Comparison of ENCODE assay signal across 21 mouse cellular contexts in the genomic region with DNA sequence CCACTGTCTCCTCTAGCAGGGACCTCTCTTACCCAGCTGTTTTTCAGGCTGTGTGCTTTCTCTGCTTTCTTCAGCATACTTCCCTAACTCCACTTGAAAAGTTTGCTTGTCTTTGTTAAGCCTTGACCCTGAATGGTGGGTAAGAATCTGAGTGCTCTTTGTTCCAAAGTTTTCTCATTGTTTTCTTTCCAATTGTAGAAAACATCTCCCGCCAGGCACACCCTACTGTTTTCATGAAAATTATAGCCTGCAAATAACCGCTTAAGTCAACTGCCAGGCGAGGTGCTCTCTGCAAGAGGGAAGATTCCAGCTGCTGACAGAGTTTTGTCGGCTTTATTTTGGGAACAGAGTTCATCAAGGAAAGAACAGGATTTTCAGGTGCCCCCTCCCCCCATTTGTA. TPM values are rescaled to one million over a fixed set of nuclear protein-coding genes. Genes with fewer than 3 reads are reported as not detected.
"Had no signal": no experiment of that assay in that cellular context is flagged by ENCODE, and none has a peak within 500 bp of the region (broad histone marks: within the 10 kb centered on the region; RNA-seq: fewer than 3 reads in every experiment).

No protein-coding gene starts in this region.

- ATAC-seq: midbrain, embryonic 13.5 days; midbrain, embryonic 15.5 days had no signal

- H3K4me1 ChIP-seq: midbrain, embryonic 13.5 days; midbrain, embryonic 15.5 days; neural tube, embryonic 13.5 days; neural tube, embryonic 15.5 days had no signal

- H3K4me2 ChIP-seq: lung, embryonic 14.5 days; midbrain, embryonic 11.5 days; midbrain, embryonic 13.5 days; midbrain, embryonic 15.5 days; neural tube, embryonic 13.5 days; neural tube, embryonic 15.5 days; stomach, embryonic 15.5 days had no signal

- H3K4me3 ChIP-seq: midbrain, embryonic 13.5 days; midbrain, embryonic 15.5 days; myocyte; neural tube, embryonic 13.5 days; neural tube, embryonic 15.5 days; stomach, embryonic 15.5 days had no signal

- DNase-seq: lung, adult 18-20 months; lung, embryonic 14.5 days; lung, postnatal 10 days; lung, postnatal 4 days; right cerebral cortex, postnatal 14 days; thymus, adult 2 months; thymus, postnatal 25 days; thymus, postnatal 4 days had no signal

- H3K9ac ChIP-seq: lung, embryonic 14.5 days; midbrain, embryonic 13.5 days; midbrain, embryonic 15.5 days; neural tube, embryonic 13.5 days; neural tube, embryonic 15.5 days; stomach, embryonic 15.5 days had no signal

- H3K27ac ChIP-seq: midbrain, embryonic 13.5 days; midbrain, embryonic 15.5 days; neural tube, embryonic 13.5 days; neural tube, embryonic 15.5 days; stomach, embryonic 15.5 days; stomach, postnatal 0 days had no signal

- H3K36me3 ChIP-seq: midbrain, embryonic 13.5 days; midbrain, embryonic 15.5 days; neural tube, embryonic 13.5 days; neural tube, embryonic 15.5 days; stomach, embryonic 15.5 days had no signal

- H3K9me3 ChIP-seq: midbrain, embryonic 13.5 days; midbrain, embryonic 15.5 days; neural tube, embryonic 13.5 days; neural tube, embryonic 15.5 days; stomach, embryonic 15.5 days had no signal

- H3K27me3 ChIP-seq: midbrain, embryonic 15.5 days; neural tube, embryonic 13.5 days; neural tube, embryonic 15.5 days; stomach, embryonic 15.5 days had no signal

RNA-seq across cellular contexts. Expression of a gene that starts 25.2 kb away (rescaled TPM):
- total RNA-seq: megakaryocyte, adult 5-6 weeks; megakaryocyte-erythroid progenitor cell, adult 5-6 weeks had no signal
- polyA plus RNA-seq: lung, embryonic 14.5 days; lung, embryonic 16.5 days; midbrain, embryonic 11.5 days; midbrain, embryonic 13.5 days; midbrain, embryonic 15.5 days; myocyte; neural tube, embryonic 11.5 days; neural tube, embryonic 13.5 days; neural tube, embryonic 15.5 days; spleen, adult 2 months; stomach, embryonic 15.5 days; stomach, postnatal 0 days; thymus, adult 2 months had no signal

RNA-seq across cellular contexts. Expression of a gene that starts 37.0 kb away (rescaled TPM):
- total RNA-seq: megakaryocyte, adult 5-6 weeks; megakaryocyte-erythroid progenitor cell, adult 5-6 weeks had no signal
- polyA plus RNA-seq: midbrain, embryonic 11.5 days; midbrain, embryonic 13.5 days; midbrain, embryonic 15.5 days; myocyte; neural tube, embryonic 13.5 days had no signal
